Mouse (Mus musculus) induced T-regulatory cell, adult 2 months (primary cell): ENCODE data around the gene Olfr1416.

Experiments used
- DNase-seq: peaks from one replicate; pipeline ENCODE4 v3.0.0-alpha.2; 2012; ENCODE audit warnings: low read depth

The Olfr1416 gene

GRCm38 (mm10) chr1:92432098-92432497 is 52.8 kb downstream of the Olfr1416 start:
- DNase-seq: no peak

- no peak for DNase-seq
Observed at GRCm38 (mm10) chr1:92431420-92431819, 53.5 kb downstream of the Olfr1416 start.

DNA sequence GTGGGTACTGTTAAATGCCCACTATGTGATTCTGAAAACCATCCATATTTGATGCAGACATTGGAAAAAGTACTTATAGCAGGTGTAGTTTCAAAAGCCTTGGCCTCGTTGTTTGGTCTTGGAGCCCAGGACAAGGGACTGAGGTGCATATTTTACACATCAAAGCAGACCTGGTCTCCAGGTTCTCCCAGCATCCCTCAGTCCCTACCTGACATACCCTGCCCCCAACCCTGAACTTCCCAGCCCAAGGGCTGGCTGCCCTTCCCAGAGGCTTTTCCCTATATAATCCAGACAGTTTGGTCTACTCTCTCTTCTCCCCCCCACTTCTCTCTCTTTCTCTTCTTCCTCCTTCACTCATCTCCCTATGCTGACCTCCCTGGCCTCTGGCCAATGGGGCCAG is 53.9 kb downstream of the Olfr1416 start:
- DNase-seq: no peak
